Mouse (Mus musculus) frontal cortex, postnatal 25 days (tissue): ENCODE results near the gene Mroh8.
"Not testable (repeated sequence)": the region's sequence is repeated elsewhere in the genome, so short reads cannot be mapped to it uniquely, and the experiment has no call there.

Experiments
- DNase-seq, 2 experiments: peaks; one replicate each; pipeline ENCODE4 v3.0.0; 2022; ENCODE audit warnings: low spot score in 2 of 2

Mroh8 gene

DNA sequence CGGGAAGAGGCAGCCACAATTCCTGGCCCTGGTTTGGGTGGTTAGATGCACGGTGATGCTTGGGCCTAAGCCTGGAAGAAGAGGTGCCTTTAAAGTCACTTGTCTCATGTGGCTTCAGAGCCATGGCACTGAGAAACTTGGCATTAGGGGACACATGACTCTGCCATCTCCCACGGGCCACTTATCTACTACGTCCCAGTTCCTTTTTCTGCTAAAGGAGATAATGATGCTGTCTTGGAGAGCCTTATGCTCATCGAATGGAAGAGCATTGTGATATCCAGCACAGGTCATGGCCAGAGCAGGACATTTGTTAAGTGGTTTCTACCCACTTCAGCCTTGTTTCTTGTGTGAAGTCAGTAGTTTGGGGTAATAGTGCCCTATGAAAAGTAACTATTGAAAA, 9.6 kb upstream of the Mroh8 start:
- no peak for DNase-seq

GRCm38 (mm10) chr2:157287542-157287941, 8.2 kb upstream of the Mroh8 start:
- DNase-seq = peak in 1 of 2 experiments; percentile 25

DNA sequence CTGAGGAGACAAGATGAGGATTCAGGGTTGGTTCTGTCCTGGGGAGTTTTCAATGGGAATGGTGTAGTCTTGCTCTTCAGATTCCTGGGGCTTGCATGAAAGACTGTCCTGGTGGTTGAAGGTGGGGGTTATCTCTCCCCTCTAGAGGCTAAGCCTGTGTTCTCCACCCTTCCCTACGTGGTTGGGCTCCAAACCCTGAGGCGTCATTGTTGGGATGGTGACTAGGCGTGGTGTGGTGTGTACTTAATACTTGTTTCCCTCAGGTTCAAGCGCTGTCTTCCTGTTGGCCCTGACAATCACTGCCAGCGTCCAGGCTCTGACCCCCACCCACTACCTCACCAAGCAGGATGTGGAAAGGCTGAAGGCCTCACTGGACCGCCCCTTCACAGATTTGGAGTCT, 4.0 kb upstream of the Mroh8 start:
- DNase-seq = no peak

DNA sequence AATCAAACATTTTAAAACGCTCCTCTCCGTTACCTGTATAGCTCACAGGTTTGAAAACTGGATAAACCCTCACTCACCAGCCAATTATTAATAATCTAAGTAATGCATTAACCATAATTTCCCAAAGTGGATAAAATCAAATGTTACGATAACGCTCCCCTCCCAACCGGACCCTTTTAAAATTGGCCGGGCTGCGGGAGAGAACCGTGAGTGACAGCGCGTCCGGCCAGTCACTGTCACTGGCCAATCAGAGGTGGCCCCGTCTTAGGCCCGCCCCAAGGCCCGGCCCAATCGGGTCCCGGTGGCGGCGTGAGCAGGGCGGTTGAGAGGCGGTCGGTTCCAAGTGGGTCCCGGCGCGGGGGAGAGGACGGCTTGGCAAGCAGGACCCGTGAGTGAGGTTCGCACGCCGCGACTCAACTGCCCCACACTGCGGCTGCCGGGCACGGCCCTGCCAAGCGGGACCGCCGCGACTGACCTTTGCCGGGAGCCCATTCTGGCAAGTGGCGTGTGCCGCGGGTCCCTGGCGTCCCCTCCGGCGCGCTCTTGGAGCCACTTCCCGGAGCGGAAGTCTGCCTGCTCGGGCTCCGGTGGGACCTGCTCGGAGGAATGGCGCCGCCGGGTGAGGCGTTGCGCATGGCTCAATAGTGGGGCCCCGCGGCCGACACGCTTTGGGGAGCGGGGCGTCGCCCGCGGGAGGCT, 483 bp downstream of the Mroh8 start, which contains the start of gene Rpn2:
Gene Rpn2, plus strand, starts transcription at position 301 of the 699 bp plus-strand sequence.
- peak; percentile 92 to 96 for DNase-seq

GRCm38 (mm10) chr2:157263832-157264231, 15.5 kb downstream of the Mroh8 start:
- DNase-seq = no peak

DNA sequence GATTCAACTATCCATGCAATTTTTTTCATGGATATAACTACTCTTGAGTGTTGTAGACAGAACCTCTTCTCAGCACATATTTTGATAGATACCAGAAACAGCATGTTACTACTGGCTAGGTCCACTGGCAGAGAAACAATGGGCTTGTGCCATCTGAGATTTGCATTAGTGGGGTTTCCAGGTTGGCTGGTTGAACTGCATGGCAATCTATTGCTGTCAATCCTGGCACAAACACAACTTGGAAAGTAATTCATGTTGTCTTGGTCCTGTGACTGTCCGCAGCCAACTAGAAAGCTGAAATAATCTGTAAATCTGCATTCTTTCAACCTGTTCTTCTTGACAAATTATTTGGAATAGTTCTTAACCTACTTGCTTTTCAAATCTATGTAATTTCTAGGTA, 16.2 kb downstream of the Mroh8 start:
- no peak for DNase-seq

- DNase-seq = no peak
These were observed 16.8 kb downstream of the Mroh8 start for GRCm38 (mm10) chr2:157262506-157262905.

GRCm38 (mm10) chr2:157261930-157262329, 17.4 kb downstream of the Mroh8 start:
- DNase-seq = no peak

GRCm38 (mm10) chr2:157259720-157260119, 19.6 kb downstream of the Mroh8 start:
- DNase-seq = peak; percentile 27 to 37

- DNase-seq = no peak
These were observed 31.2 kb downstream of the Mroh8 start for GRCm38 (mm10) chr2:157248111-157248510.

DNA sequence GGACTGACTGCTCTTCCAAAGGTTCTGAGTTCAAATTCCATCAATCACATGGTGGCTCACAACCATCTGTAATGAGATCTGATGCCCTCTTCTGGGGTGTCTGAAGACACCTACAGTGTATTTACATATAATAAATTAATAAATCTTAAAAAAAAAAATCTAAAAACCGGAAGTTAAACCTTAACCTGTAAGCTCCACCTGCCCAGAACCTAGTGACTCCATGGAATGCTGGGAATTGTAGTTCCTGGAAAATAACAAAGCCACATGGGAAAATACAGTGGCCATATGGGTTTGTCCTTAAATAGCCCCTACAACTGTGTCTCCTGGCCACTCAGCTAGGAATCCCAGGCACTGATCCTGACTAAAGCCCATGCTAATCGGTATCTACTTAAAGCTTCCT, 33.7 kb downstream of the Mroh8 start:
- DNase-seq = no peak

DNA sequence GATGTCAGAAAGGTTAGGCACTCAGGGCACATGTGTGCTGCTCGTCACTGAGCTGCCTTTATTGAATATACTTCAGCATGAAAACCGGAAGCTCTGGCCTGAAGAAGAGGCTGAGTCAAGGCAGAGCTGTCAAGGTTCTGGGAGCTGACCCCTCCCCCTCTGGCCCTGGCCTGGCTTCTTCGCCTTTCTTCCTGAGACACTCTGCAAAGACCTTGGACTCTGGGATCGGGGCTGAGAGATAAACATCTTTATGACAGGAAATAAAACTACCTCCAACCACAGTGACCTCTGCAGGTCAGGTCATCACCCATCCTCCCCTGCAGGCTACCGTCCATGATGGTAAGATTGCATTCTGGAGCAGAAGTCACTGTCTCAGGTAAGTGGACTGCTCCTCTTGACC, 34.3 kb downstream of the Mroh8 start:
- DNase-seq = no peak

GRCm38 (mm10) chr2:157235946-157236345, 43.4 kb downstream of the Mroh8 start:
- no peak for DNase-seq

DNA sequence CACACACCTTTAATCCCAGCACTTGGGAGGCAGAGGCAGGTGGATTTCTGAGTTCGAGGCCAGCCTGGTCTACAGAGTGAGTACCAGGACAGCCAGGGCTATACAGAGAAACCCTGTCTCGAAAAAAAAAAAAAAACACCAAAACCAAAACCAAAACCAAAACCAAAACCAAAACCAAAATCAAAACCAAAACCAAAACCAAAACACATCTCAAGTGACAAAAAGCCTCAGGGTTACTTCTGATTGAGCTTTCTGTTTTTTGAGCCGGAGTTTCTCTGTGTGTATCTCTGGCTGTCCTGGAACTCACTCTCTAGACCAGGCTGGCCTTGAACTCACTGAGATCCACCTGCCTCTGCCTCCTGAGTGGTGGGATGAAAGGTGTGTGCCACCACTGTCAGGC, 57.4 kb downstream of the Mroh8 start:
- not testable (repeated sequence) for DNase-seq

- DNase-seq = no peak
These were observed 59.2 kb downstream of the Mroh8 start for GRCm38 (mm10) chr2:157220108-157220507.

GRCm38 (mm10) chr2:157211731-157212130, 67.6 kb downstream of the Mroh8 start:
- no peak for DNase-seq

GRCm38 (mm10) chr2:157204366-157205218, 74.8 kb downstream of the Mroh8 start, which contains the start of gene Rbl1:
Gene Rbl1, minus strand, starts transcription at chr2:157204534.
- peak; percentile 83 to 84 for DNase-seq

- no peak for DNase-seq
These were observed 75.6 kb downstream of the Mroh8 start for GRCm38 (mm10) chr2:157203459-157204365.

- DNase-seq = no peak
These were observed 76.3 kb downstream of the Mroh8 start for GRCm38 (mm10) chr2:157203026-157203425.

GRCm38 (mm10) chr2:157202361-157202760, 77.0 kb downstream of the Mroh8 start:
- DNase-seq = no peak

DNA sequence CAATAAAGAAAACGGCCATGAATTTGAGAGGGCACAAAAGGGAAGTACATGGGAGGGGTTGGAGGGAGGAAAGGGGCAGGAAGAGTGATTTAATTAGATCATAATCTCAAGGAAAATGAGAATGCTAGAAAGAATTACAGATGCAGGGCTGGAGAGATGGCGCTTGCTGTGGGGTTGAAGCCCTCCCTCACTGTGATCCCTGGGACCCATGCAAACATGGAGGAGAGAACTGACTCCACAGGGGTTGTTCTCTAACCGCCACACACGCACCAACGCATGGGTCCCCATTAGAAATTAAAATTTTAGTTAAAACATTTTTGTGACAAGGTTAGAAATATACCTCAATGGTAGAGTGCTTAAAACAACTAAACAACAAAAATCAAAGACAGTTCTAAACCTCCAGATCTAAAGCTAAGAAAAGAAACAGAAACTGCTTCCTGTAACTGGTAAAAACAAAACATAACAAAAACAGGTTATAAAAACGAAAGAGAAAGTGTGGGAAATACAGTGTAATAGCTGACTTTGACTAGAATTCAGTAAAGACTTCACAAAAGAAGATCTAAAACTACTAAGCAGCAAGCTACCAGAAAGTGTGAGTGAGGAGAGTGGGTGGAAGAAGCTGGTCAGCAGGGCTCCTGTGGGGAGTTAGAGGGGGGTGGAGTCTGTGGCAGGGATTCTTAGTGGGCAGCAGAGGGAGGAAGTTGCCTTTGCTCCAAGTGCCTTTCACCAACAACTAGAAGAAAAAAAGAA, 78.1 kb downstream of the Mroh8 start:
- DNase-seq = no peak
